Mouse (Mus musculus) olfactory bulb, adult 2 months (tissue): ENCODE results near the gene Pdcl2. TPM values are rescaled to one million over a fixed set of nuclear protein-coding genes. Genes with fewer than 3 reads are reported as not detected.

Experiments
- H3K27ac ChIP-seq: fragments of 200-500 bp; 2 replicates; pipeline ENCODE4 v1.5.1; 2012; ENCODE audit warnings: low read depth, low read length; ENCODE audit not compliant: insufficient read depth
- H3K4me1 ChIP-seq: fragments of 200-500 bp; 2 replicates; pipeline ENCODE4 v1.6.1; 2012; ENCODE audit warnings: low read length; ENCODE audit not compliant: control insufficient read depth, insufficient read depth
- H3K4me3 ChIP-seq: fragments of 200-500 bp; 2 replicates; pipeline ENCODE4 v1.5.1; 2012; ENCODE audit warnings: mild to moderate bottlenecking, low read depth, low read length, moderate library complexity; ENCODE audit not compliant: insufficient read depth
- CTCF ChIP-seq: fragments of 200-500 bp; IDR thresholded peaks from 2 replicates; pipeline ENCODE4 v1.5.1; 2012; ENCODE audit warnings: low read depth, mild to moderate bottlenecking, low read length, moderate library complexity; ENCODE audit not compliant: insufficient read depth
- POLR2A ChIP-seq: fragments of 200-500 bp; IDR thresholded peaks from 2 replicates; pipeline ENCODE4 v1.6.1; 2012; ENCODE audit warnings: mild to moderate bottlenecking, low read depth, low read length, moderate library complexity; ENCODE audit not compliant: insufficient read depth
- WGBS: fragments of 180-500 bp; shearing (Covaris S2); methylation state at CpG from one replicate; pipeline ENCODE4 v1.1.7; 2018; 5-methylcytosine and 5-hydroxymethylcytosine counted together
- polyA plus RNA-seq: library from polyadenylated mRNA; stranded (reverse); fragments of >200 nt; gene quantifications from 2 replicates; pipeline ENCODE4 v1.2.4, GENCODE M21; 2012; ENCODE audit warnings: low replicate concordance; ENCODE audit not compliant: missing spikeins, insufficient read depth, insufficient read length

Pdcl2 gene
- polyA plus RNA-seq, result not detected in 2 replicates

DNA sequence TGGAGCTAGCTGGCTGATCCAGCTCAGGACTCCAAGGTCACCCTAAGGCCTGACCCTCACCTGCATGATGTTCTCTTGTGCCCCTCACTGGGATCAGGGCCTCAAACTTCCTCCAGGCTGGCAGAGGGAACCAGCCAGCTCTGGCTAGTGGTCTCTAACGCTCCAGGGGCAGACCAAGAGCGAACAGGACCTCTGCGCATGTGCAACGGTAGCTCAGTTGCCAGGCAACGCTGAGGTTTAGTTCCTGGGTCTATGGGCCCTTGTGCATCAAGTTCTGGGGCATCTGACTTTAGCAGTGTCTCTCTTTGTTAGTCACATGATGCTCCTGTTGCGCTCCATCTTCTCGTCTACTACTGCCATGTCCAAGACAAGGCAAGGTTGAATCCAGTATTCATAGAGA is at the start of gene Pdcl2:
TSS of gene Pdcl2 (minus strand) at position 204 of the 400 bp plus-strand sequence.
- Histone ChIP-seq H3K4me3 (no peak within 1 kb of the TSS), H3K27ac (no peak within 1 kb of the TSS), H3K4me1 (no peaks in the 10 kb centered on the region)
- WGBS, result 92% methylated on average over 7 of the region's 7 CpGs
- TF ChIP-seq POLR2A, result no peak
- no peak for TF ChIP-seq CTCF

DNA sequence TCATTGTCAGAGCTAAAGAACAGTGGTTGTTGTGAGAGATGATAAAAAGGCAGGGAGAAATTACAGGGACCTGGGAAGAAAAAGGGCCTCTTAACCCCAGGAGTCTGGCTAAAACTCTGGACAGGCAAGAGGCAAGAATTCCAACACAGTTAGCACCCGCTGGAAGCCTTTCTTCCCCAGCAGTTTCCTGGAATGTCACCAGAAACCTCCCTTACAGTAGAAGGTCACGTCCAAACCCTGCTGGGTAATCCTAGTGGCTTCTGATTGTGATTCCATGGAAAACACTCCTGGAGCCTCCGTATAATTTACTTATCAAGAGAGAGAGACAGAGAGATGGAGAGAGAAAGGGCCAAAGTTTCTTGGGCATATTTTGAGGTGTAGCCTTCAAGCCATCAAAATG is 48.3 kb upstream of the Pdcl2 start:
- 56% methylated on average over 3 of the region's 3 CpGs for WGBS

DNA sequence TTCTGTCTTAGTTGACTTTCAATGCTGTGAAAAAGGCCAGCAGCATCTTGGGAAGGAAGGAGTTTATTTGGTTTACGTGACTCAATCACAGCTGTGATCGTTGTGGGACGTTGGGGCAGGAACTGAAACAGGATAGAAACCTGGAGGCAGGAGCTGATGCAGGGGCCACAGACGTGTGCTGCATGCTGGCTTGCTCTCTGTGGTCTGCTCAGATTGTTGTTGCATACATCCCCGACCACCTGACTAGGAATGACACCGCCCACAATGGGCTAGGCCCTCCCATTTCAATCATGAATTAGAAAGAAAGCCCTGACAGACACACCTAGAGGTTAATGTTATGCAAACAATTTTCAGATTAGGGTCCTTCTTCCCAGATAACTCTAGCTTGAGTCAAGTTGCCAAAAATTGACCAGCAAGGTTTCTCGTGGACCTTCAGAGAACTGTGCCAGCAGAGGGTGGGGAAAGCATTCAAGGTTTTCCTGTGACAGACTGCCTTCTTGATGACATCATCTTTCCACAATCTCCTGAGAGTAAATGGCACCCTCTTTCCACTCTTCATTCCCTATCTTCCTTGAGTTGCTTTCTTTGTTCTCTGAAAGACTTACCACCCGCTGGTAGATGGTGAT is 38.4 kb upstream of the Pdcl2 start:
- TF ChIP-seq CTCF (no peak), POLR2A (no peak)
- Histone ChIP-seq H3K4me1 (no peaks in the 10 kb centered on the region), H3K4me3 (no peak overlapping the region), H3K27ac (no peak overlapping the region)
- 86% methylated on average over 8 of the region's 8 CpGs for WGBS

More for the DNA sequence above, 48.3 kb upstream of the Pdcl2 start:
- TF ChIP-seq POLR2A (no peak), CTCF (no peak)
- Histone ChIP-seq H3K27ac (no peak overlapping the region), H3K4me1 (no peaks in the 10 kb centered on the region), H3K4me3 (no peak overlapping the region)

DNA sequence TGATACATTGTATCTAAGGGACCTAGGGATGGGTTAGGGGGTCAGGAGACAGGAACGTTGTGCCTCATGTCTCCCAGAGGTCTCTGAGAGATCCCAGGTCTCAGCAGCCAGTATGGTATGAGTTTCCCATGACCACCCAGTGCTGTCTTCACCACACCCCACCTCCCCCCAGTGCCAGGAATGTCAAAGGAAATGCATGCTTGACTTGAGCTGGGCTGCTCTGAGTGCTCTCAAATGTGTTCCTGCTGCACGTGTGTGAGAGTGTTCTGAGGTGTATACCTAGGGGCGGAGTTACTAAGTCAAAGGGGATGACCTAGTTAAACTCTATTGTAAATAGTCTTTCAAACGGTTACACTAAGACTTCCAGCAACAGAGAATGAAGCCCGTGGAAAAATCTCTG is 34.5 kb upstream of the Pdcl2 start:
- no peak overlapping the region for H3K27ac ChIP-seq
- no peak overlapping the region for H3K4me3 ChIP-seq
- TF ChIP-seq POLR2A, result no peak
- no peak for TF ChIP-seq CTCF
- 51% methylated on average over 5 of the region's 5 CpGs for WGBS
- H3K4me1 ChIP-seq, result peaks cover 10% of the 10 kb centered on the region

DNA sequence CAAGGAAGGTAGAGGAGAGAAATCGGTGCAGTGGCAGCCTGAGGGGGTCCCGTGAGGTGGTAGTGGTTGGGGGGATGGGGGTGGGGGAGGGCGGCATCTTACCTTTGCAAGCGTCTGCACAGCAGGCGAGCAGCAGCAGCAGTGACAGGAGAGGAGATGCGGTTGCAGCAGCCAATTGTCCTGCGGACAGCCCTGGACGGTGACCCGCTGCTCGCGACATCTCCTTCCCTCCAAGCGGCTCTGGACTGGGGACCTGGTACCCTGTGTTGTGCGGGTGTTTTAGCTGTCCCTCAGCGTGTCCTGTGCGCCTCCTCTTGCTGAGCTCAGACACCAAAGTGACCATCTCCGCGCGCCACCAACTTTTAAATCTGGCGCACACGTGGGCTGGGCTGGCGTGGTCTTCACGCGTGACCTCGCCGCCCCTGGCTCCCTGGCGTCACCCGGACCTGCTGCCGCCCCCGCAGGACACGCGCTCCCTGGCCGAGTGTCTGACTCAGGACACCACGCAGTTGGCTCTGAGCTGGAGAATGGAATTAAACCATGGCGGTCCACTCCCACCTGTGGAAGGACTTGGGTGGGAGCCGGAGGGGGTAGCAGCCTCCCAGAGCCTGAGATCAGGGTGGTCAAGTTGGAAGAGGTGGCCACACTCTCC is 32.6 kb upstream of the Pdcl2 start, which contains the start of gene Nmu:
TSS of gene Nmu (minus strand) at position 336 of the 652 bp plus-strand sequence.
- no peak for TF ChIP-seq CTCF
- no peak for TF ChIP-seq POLR2A
- Histone ChIP-seq H3K27ac (no peak within 1 kb of the TSS), H3K4me3 (0 out of 2 replicates have a peak within 1 kb of the TSS, but pooled peaks have one; percentile 4), H3K4me1 (peaks cover 10% of the 10 kb centered on the region)
- 5% methylated on average over 35 of the region's 35 CpGs for WGBS

DNA sequence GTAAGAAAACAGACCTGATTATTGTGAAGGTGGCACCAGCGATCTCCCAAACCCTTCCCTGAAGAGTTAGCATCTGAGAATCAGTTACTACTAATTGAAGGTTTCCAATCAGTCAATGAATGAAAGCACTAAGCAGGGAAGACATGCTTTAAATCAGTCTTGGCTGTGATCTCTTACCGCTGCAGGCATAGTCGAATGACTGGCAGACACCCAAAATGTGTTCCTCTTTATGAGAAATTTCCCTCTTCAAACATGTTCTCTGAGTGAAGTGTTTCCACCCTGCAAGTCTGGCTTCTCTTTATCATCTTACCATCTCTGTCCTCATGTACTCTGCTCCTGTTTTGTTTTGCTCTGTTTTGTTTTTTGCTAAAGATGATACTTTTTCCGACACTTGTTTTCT is 29.8 kb upstream of the Pdcl2 start:
- Histone ChIP-seq H3K4me1 (peaks cover 10% of the 10 kb centered on the region), H3K4me3 (no peak overlapping the region), H3K27ac (no peak overlapping the region)
- WGBS, result 81% methylated on average over 4 of the region's 4 CpGs
- no peak for TF ChIP-seq CTCF
- no peak for TF ChIP-seq POLR2A

DNA sequence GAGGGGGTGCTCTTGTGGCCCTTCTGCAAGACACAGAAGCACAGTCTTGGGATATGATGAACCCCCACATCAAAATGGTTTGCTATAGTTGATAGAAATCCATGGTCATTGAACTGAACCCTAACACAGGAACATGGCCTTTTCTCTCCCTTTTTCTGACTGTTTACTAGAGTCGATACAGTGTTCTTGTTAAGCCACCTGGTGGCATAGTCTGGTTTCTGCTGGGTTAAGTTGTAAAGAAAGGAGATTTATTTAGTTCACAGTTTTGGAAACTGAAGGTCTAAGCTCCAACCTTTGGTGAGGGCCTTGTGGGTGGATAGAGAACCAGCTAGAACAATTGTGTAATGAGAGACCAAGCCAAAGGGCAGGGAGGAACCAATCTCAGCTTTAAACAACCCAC is 29.1 kb upstream of the Pdcl2 start:
- H3K4me3 ChIP-seq, result no peak overlapping the region
- peaks cover 10% of the 10 kb centered on the region for H3K4me1 ChIP-seq
- WGBS, result 86% methylated on average over 1 of the region's 1 CpGs
- TF ChIP-seq POLR2A (no peak), CTCF (no peak)
- no peak overlapping the region for H3K27ac ChIP-seq

DNA sequence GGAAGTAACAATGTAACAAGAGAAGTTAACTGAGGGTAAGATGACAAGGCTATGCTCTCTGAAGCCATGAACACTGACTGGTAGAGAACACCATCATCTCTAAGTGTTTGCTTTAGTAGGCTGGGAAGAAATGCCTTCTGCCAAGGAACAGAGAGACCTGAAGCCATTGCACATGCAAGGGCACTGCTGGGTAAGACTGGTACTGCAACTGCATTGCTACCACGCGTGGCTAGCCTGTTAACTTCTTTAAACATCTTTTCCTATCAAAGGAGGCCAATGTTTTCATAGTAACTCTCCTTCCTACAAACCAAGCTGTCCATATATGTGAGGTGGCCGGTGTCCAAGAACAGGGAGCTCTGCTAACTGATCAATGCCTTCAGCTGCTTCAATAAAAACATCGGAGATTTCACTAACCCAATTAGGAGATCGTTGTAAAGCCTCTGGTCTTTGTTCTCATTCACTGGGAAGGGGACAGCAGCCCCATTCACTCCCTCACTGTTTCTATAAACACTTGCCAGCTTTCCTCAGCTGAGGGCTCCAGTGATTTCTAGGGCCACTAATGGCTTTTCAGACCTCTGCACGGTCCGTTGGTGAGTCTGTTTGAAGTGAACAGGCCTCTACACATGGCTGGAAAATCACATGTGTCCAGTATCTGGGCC is 21.1 kb upstream of the Pdcl2 start:
- H3K27ac ChIP-seq, result no peak overlapping the region
- H3K4me1 ChIP-seq, result no peaks in the 10 kb centered on the region
- H3K4me3 ChIP-seq, result no peak overlapping the region
- WGBS, result 33% methylated on average over 7 of the region's 7 CpGs
- TF ChIP-seq CTCF (no peak), POLR2A (no peak)

DNA sequence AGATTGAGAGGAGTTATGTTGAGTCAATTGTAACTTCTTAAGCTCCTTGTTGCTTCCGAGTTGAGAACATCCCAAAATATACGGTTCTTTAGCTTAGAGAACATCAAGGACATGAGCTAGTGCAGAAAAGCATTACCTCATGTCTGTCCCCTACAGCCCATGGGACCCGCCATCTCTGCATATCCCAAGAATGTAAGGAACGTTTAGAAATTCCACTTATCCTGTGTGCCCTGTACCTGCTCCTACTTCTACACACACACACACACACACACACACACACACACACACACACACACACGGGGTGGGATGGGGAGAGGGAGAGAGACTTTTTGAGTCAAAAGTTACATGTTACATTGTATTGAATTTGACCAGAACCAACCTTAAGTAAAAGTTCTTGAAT is 20.6 kb upstream of the Pdcl2 start:
- H3K4me3 ChIP-seq, result no peak overlapping the region
- TF ChIP-seq POLR2A, result no peak
- no peak for TF ChIP-seq CTCF
- no peaks in the 10 kb centered on the region for H3K4me1 ChIP-seq
- 82% methylated on average over 5 of the region's 5 CpGs for WGBS
- no peak overlapping the region for H3K27ac ChIP-seq
